Mouse (Mus musculus) lung, embryonic 15.5 days (tissue): ENCODE results near the gene Rab11fip3. TPM values are rescaled to one million over a fixed set of nuclear protein-coding genes. Genes with fewer than 3 reads are reported as not detected.

Source experiments
- ATAC-seq: fragments of 200-750 bp; cut with Nextera tagmentation; 2 replicates; pipeline ENCODE4 v1.8.0; 2017; ENCODE audit warnings: moderate number of reproducible peaks, borderline replicate concordance; ENCODE audit not compliant: low FRiP score, low TSS enrichment; ENCODE audit errors: extremely low read depth
- H3K27ac ChIP-seq: fragments of 300-500 bp; sonication (generic); 2 replicates; pipeline ENCODE4 v1.5.1; 2015; ENCODE audit warnings: moderate library complexity, mild to moderate bottlenecking, inconsistent platforms
- H3K27me3 ChIP-seq: fragments of 300-500 bp; sonication (generic); 2 replicates; pipeline ENCODE4 v1.6.1; 2015; ENCODE audit warnings: inconsistent platforms
- H3K36me3 ChIP-seq: fragments of 300-500 bp; sonication (generic); 2 replicates; pipeline ENCODE4 v1.6.1; 2015; ENCODE audit warnings: inconsistent platforms
- H3K4me1 ChIP-seq: fragments of 300-500 bp; sonication (generic); 2 replicates; pipeline ENCODE4 v1.6.1; 2015; ENCODE audit warnings: inconsistent platforms
- H3K4me2 ChIP-seq: fragments of 300-500 bp; sonication (generic); 2 replicates; pipeline ENCODE4 v1.6.1; 2015; ENCODE audit warnings: inconsistent platforms, mild to moderate bottlenecking, moderate library complexity
- H3K4me3 ChIP-seq: fragments of 300-500 bp; sonication (generic); 2 replicates; pipeline ENCODE4 v1.5.1; 2015; ENCODE audit warnings: mild to moderate bottlenecking, inconsistent platforms
- H3K9ac ChIP-seq: fragments of 300-500 bp; sonication (generic); 2 replicates; pipeline ENCODE4 v1.6.1; 2015; ENCODE audit warnings: inconsistent platforms
- H3K9me3 ChIP-seq: fragments of 300-500 bp; sonication (generic); 2 replicates; pipeline ENCODE4 v1.6.1; 2016; ENCODE audit warnings: inconsistent platforms
- WGBS: fragments of 180-500 bp; shearing (Covaris S2); methylation state at CpG from one replicate; pipeline ENCODE4 v1.1.7; 2015; 5-methylcytosine and 5-hydroxymethylcytosine counted together
- polyA plus RNA-seq: library from polyadenylated mRNA; unstranded; fragments of >200 nt; fragmentation: Nextera tagmentation; extraction: Ambion mirVana; gene quantifications from 2 replicates; pipeline ENCODE4 v1.2.1, GENCODE M21; 2015

Rab11fip3 gene
- polyA plus RNA-seq, 1 experiment from 2014 or later, result 13.5 TPM

DNA sequence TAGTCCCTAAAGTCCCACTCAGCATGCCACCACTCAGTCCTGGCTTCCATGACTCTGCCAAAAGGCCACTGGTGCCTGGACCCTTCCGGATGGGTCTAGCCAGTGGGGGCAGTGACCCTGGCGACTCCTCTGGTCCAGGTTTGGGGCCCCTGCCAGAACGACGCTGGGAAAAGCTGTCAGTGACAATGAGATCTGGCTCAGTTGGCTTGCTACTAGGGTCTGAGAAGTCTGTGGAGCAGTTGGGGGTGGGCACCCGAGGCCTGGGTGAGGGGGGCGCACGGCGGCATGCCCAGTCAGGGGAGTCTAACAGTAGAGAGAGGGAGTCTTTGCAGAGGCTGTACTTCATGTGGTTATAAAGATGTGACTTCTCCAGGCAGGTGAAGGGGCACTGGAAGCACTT lies 121.3 kb downstream of the Rab11fip3 start:
- Histone ChIP-seq H3K4me2 (no peak overlapping the region), H3K4me1 (peaks cover 14% of the 10 kb centered on the region), H3K36me3 (no peaks in the 10 kb centered on the region), H3K27ac (no peak overlapping the region), H3K27me3 (peaks cover 36% of the 10 kb centered on the region), H3K4me3 (no peak overlapping the region), H3K9me3 (no peaks in the 10 kb centered on the region), H3K9ac (no peak overlapping the region)
- 71% methylated on average over 8 of the region's 8 CpGs for WGBS
- ATAC-seq, result no peak

DNA sequence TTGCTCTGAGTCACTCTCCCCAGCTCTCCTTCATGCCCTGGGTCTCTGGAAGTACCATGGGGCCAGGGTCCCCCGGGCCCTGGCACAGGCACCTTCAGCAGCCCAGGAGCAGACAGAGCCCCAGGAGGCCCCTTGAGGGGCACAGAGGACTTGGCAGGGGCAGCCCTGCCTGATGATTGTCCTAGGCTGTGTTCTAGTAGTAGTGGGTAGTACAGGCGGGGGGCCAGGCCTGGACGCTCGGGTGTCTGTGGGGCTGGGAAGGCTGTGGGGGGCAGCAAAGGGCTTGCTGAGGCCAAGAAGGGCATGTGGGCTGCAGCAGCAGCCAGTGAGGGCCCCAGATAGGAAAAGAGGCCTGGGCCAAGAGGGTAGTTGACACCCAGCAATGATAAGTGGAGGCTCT lies 121.8 kb downstream of the Rab11fip3 start:
- H3K4me3 ChIP-seq, result no peak overlapping the region
- peaks cover 31% of the 10 kb centered on the region for H3K27me3 ChIP-seq
- H3K9ac ChIP-seq, result no peak overlapping the region
- H3K4me1 ChIP-seq, result peaks cover 14% of the 10 kb centered on the region
- 82% methylated on average over 4 of the region's 4 CpGs for WGBS
- no peaks in the 10 kb centered on the region for H3K9me3 ChIP-seq
- ATAC-seq, result no peak
- no peak overlapping the region for H3K4me2 ChIP-seq
- no peak overlapping the region for H3K27ac ChIP-seq
- no peaks in the 10 kb centered on the region for H3K36me3 ChIP-seq

DNA sequence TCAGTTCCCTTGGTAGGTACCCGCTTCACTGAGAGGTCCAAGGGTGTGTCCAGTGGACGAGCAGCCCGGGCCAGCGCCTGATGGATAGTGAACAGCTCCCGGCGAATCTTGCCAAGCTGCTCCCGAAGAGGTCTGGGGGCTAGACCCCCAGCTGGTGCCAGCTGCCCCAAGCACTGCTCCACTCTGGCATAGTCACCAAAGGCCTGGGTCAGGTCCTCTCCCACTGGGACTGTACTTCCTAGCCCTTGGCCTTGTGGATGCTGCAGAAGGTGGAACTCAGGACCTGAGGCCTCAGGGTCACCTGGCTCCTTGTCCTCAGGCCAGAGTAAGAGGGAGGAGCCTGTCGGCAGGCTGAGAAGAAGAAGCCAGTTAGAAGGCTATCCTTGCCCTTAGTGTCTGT lies 122.5 kb downstream of the Rab11fip3 start:
- Histone ChIP-seq H3K4me1 (peaks cover 12% of the 10 kb centered on the region), H3K4me3 (no peak overlapping the region), H3K27ac (no peak overlapping the region), H3K9ac (no peak overlapping the region), H3K36me3 (no peaks in the 10 kb centered on the region), H3K27me3 (peaks cover 24% of the 10 kb centered on the region), H3K4me2 (no peak overlapping the region), H3K9me3 (no peaks in the 10 kb centered on the region)
- 79% methylated on average over 8 of the region's 8 CpGs for WGBS
- no peak for ATAC-seq

DNA sequence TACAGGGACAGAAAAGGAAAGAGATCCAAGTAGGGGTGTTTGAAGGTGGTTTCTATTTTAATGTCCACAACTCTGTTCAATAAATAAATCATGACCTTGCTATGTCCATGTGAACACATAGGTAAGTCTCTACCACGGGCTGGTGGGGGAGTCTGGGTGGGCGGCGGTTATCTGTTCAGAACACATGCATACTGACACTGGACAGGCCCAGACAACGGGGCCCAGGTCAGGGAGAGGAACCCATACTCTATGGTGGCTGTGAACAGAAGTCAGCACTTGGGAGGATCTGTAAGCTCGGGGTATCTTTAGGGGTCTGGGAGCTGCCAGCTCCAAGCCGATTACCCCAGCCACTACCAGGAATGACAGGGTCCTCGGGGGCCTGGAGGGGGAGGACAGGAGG lies 123.0 kb downstream of the Rab11fip3 start:
- H3K27ac ChIP-seq, result no peak overlapping the region
- H3K9ac ChIP-seq, result no peak overlapping the region
- H3K4me3 ChIP-seq, result no peak overlapping the region
- H3K36me3 ChIP-seq, result no peaks in the 10 kb centered on the region
- H3K4me2 ChIP-seq, result no peak overlapping the region
- H3K27me3 ChIP-seq, result peaks cover 19% of the 10 kb centered on the region
- ATAC-seq, result no peak
- H3K4me1 ChIP-seq, result peaks cover 7% of the 10 kb centered on the region
- H3K9me3 ChIP-seq, result no peaks in the 10 kb centered on the region
- 65% methylated on average over 7 of the region's 7 CpGs for WGBS

DNA sequence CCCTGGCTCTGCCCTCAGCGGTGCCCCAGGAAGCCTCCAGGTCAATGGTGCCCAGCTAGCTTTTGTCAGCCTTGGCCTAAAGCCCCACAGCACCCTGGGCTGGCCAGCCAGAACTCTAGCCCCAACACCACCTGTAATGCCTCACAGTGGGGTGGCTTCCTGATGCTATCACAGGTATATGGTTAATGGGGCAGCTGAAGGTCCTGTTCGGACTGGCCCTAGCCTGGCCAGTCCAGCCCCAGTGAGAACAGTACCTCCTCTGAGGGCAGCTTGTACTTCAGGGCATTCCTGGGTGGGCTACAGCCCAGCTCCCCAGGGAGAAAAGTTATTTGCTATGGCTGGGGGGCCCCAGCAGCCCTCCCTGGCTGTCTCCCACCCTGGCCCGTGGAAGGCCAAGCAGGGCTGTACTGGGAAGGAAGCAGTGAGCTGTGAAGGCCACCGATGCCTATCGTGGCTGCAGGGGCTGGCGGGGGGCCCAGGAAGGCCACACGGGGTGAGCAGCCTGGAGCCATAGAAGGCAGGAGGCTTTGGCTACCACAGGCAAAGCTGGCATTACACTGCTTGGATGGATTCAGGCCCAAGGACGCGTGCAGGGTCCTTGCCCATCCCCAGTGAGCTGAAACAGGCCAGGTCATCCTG lies 123.7 kb downstream of the Rab11fip3 start:
- Histone ChIP-seq H3K27ac (no peak overlapping the region), H3K4me2 (no peak overlapping the region)
- 65% methylated on average over 9 of the region's 9 CpGs for WGBS

DNA sequence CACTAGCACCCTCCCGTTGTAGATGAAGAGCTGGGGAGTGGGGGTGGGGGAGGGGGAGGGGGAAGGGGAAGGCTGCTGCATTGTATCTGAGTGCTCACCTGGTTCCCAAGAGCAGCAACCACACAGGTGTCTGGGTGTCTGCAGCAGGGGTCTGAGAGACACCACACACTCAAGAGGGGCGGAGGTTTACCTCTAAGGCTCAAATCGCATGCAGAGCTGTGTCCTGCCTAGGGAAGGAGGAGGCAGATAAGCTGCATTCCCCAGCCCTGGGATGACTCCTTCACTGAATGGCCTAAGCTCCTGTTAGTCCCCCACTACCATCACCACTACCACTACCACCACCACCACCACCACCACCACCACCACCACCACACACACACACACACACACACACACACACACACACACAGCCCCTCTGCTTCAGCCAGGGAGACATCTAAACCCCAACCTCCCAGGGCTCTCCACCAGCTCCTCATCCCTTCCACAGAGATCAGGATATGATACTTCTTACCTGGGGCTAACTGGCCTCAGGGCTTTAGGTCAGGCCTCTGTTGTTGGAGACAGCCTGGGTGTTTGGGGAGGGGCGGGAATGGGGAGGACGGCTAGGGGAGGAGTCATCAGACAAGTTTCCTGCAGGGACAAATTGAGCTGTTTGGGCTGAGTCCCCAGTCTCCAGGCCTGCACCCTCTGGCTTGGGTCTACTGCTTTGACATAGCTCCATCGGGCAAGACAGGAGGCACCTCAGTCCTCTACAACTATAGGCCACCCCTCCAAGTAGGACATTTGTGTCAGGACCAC lies 124.8 kb downstream of the Rab11fip3 start, which contains the start of the genes Pigq and Nhlrc4:
Gene Pigq, minus strand, starts transcription at position 571 of the 798 bp plus-strand sequence.
Gene Nhlrc4, minus strand, starts transcription at position 596 of the 798 bp plus-strand sequence.
- Histone ChIP-seq H3K36me3 (no peaks in the 10 kb centered on the region), H3K9ac (no peak within 1 kb of the TSS), H3K27me3 (peaks cover under 1% of the 10 kb centered on the region; the same call in 1 of the 2 replicates), H3K9me3 (no peaks in the 10 kb centered on the region), H3K4me1 (peaks cover 12% of the 10 kb centered on the region), H3K27ac (no peak within 1 kb of the TSS), H3K4me3 (no peak within 1 kb of the TSS), H3K4me2 (no peak within 1 kb of the TSS)
- 40% methylated on average over 6 of the region's 6 CpGs for WGBS
- no peak for ATAC-seq

More for the DNA sequence above, 123.7 kb downstream of the Rab11fip3 start:
- Histone ChIP-seq H3K9ac (no peak overlapping the region), H3K4me1 (peaks cover 11% of the 10 kb centered on the region), H3K9me3 (no peaks in the 10 kb centered on the region), H3K36me3 (no peaks in the 10 kb centered on the region), H3K4me3 (no peak overlapping the region), H3K27me3 (peaks cover 11% of the 10 kb centered on the region)
- no peak for ATAC-seq

DNA sequence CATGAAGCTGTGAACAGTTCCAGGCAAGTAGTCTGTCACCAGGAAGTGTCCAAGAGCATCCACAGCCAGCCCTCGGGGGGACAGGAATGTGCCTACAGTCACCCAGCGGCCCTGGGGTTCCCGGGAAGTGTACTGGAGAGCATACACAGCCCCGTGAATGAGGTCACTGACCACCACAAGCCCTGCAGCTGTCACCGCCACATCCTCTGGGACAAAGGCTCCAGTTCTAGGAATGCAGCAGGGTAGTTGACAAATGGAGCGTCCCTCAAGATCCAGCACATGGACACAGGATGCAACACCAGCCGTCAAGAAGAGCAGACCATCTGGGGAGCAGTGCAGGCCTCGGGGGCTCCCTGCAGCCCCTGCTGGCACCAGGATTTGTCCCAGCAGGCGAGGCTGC lies 125.6 kb downstream of the Rab11fip3 start:
- H3K9ac ChIP-seq, result no peak overlapping the region
- no peaks in the 10 kb centered on the region for H3K27me3 ChIP-seq
- no peaks in the 10 kb centered on the region; the same call in 1 of the 2 replicates for H3K36me3 ChIP-seq
- H3K4me1 ChIP-seq, result peaks cover 12% of the 10 kb centered on the region
- ATAC-seq, result no peak
- no peak overlapping the region for H3K27ac ChIP-seq
- H3K4me3 ChIP-seq, result no peak overlapping the region
- no peak overlapping the region for H3K4me2 ChIP-seq
- no peaks in the 10 kb centered on the region for H3K9me3 ChIP-seq
- WGBS, result 60% methylated on average over 9 of the region's 9 CpGs

DNA sequence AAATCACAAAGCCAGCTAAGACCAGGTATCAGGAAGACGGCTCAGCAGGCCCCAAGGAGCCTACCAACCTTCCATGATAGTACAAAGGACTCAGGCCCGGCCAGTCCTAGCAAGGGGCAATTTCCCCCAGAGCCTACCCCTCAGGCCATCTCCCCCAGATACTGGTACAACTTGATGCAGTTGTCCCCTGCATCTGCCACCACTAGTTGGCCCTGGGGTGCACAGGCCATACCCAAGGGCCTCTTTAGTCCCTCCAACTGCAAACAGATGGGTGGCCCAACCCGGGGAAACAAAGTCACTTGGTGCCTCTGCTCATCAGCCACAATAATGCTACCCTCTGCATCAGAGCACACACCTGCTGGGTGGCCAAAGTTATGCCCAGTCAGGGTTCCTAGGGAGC lies 126.1 kb downstream of the Rab11fip3 start:
- H3K4me3 ChIP-seq, result no peak overlapping the region
- no peaks in the 10 kb centered on the region for H3K9me3 ChIP-seq
- WGBS, result 81% methylated on average over 3 of the region's 3 CpGs
- H3K4me1 ChIP-seq, result peaks cover 12% of the 10 kb centered on the region
- H3K9ac ChIP-seq, result no peak overlapping the region
- ATAC-seq, result no peak
- no peaks in the 10 kb centered on the region; the same call in 1 of the 2 replicates for H3K36me3 ChIP-seq
- H3K4me2 ChIP-seq, result no peak overlapping the region
- no peaks in the 10 kb centered on the region for H3K27me3 ChIP-seq
- H3K27ac ChIP-seq, result no peak overlapping the region

DNA sequence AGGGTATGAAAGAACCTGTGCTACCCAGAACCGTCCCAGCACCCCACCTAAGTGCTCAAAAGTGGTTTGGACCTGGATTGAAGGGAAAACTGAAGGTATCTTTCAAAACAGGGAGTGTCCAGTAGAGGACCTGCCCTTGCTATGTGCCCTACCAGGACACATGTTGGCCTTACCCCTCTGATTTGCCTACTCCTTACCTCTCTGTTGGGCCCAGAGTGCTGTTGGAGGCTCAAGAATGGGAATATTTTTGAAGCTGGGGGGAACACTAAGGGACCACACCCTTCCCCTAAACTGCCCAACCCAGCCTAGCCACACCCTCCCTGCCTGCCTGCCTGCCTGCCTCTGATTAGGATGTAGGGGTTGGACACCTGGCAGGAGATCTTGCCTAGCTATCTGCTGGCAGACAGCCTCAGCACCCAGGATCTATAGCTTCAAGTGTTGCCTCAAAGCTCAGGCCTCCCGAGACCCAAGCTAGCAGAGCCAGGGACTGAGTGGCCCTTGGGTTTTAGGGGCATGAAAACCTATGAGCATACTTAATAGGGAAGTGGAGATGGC lies 126.7 kb downstream of the Rab11fip3 start:
- 0 out of 2 replicates have a peak overlapping the region, but pooled peaks have one; percentile 90 for H3K27ac ChIP-seq

DNA sequence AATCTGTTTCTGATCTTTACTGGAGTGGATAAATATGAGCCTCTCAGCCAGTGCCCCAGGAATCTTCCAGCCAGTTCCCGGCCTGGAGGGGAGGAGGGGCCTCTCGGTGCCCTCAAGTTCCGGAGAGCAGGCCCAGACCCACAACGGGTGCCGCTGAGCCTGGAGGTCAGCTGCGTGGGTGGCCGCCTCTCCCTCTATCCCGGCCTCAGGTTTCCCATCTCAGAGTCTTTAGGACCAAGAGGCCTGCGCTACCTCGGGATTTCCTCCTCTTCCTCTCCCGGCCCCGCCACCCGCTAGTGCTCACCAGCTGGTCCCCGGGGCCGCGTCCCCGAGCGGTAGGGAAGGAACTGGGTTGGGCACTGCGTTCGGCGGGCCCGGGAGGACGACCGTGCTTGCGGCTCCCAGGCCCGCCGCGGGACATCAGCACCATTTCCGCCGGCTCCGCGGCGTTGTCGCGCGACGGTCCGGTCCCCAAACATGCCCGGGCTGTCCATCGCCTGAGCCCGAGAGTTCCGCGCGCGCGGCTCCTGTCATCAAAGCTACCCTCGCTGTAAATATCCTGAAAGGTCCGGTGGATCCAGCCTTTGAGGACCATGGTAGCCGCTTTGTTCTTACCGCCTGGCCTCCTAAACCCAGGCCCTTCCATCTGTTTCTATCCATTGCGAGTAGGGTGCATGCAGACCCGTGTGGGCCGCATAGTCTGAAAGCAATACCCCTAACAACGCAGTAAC lies 127.7 kb downstream of the Rab11fip3 start:
- Histone ChIP-seq H3K9ac (peak overlapping the region; percentile 99), H3K9me3 (no peaks in the 10 kb centered on the region), H3K27ac (peak overlapping the region; percentile 90), H3K27me3 (no peaks in the 10 kb centered on the region), H3K36me3 (peaks cover 5% of the 10 kb centered on the region), H3K4me1 (peaks cover 12% of the 10 kb centered on the region), H3K4me2 (peak overlapping the region; percentile 74), H3K4me3 (peak overlapping the region; percentile 97)
- 3% methylated on average over 54 of the region's 54 CpGs for WGBS
- peak; percentile 43; the same call in 1 of the 2 replicates for ATAC-seq

More for the DNA sequence above, 126.7 kb downstream of the Rab11fip3 start:
- Histone ChIP-seq H3K27me3 (no peaks in the 10 kb centered on the region), H3K9me3 (no peaks in the 10 kb centered on the region), H3K4me3 (peak overlapping the region; percentile 97; the same call in 1 of the 2 replicates), H3K4me2 (peak overlapping the region; percentile 74; the same call in 1 of the 2 replicates), H3K9ac (no peak overlapping the region), H3K4me1 (peaks cover 12% of the 10 kb centered on the region), H3K36me3 (no peaks in the 10 kb centered on the region; the same call in 1 of the 2 replicates)
- 77% methylated on average over 2 of the region's 2 CpGs for WGBS
- ATAC-seq, result no peak
